Mouse (Mus musculus): ENCODE data around the gene Gck. TPM values are rescaled to one million over a fixed set of nuclear protein-coding genes. Genes with fewer than 3 reads are reported as not detected.

Gene Gck
- polyA plus RNA-seq, 1 experiment: 0.27 TPM

DNA sequence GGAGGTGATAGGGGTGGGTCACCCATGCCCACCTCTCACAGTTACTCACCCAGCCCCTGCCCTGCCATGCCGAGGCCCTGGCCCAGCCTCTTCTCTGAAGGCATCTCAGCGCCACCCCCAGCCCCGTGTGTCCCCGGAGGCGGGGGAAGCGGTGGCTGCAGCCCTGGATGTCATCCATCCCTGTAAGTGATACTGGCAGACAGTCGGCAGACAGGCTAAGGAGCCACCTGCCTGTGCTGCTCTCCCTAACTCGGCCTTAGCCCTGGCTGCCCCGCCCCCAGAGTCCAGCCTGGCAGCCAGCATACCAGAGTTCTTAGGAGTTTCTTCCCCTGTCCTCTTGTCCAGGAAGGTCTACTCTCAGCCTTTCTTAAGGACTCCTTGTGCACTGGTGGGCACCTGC is 26.2 kb upstream of the Gck start:
- TF ChIP-seq POLR2A (IDR thresholded peaks at IDR 0.05; ENCODE audit: low read depth, low read length): no peak
- TF ChIP-seq CTCF (IDR thresholded peaks at IDR 0.05; ENCODE audit: extremely low read depth, insufficient read depth, insufficient read length, insufficient replicate concordance): no peak
- no peaks in the 10 kb centered on the region for H3K27me3 ChIP-seq (ENCODE audit: control insufficient read depth, insufficient read depth, low read length)
- H3K4me3 ChIP-seq (ENCODE audit: extremely low read depth, insufficient read depth, insufficient read length): no peak overlapping the region
- WGBS: 87% methylated on average over 9 of the region's 9 CpGs
- DNase-seq (ENCODE audit: low read depth in 1 of 2, low spot score in 2 of 2): no peak
- H3K4me1 ChIP-seq (ENCODE audit: control insufficient read depth, insufficient read depth, insufficient read length): no peaks in the 10 kb centered on the region
- H3K36me3 ChIP-seq (ENCODE audit: control insufficient read depth, insufficient read depth, low read length): no peaks in the 10 kb centered on the region
- no peak overlapping the region for H3K27ac ChIP-seq (ENCODE audit: insufficient read depth, low read length)

DNA sequence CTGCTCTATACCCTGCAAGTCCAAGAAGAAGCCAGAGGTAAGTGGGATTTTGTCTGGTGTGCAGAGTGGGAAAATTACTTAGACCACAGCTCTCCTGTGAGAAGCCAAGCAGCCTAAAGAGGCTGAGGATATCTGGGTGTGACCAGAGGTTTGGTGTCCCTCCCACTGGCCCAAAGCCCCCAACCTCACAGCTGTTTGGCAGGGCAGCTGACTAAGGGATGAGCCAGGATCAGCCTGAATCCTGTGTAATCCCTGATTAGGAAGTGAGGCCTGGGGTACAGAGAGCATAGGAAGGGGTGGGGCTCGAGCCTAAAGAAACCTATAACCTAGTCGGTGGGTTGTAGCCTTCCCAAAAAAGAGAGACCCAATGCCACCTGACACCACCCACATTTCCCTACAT is 25.2 kb upstream of the Gck start:
- WGBS: 74% methylated on average over 2 of the region's 2 CpGs
- no peaks in the 10 kb centered on the region for H3K36me3 ChIP-seq (ENCODE audit: control insufficient read depth, insufficient read depth, low read length)
- H3K4me1 ChIP-seq (ENCODE audit: control insufficient read depth, insufficient read depth, insufficient read length): no peaks in the 10 kb centered on the region
- no peaks in the 10 kb centered on the region for H3K27me3 ChIP-seq (ENCODE audit: control insufficient read depth, insufficient read depth, low read length)
- no peak for DNase-seq (ENCODE audit: low read depth in 1 of 2, low spot score in 2 of 2)
- H3K4me3 ChIP-seq (ENCODE audit: extremely low read depth, insufficient read depth, insufficient read length): no peak overlapping the region
- TF ChIP-seq POLR2A (IDR thresholded peaks at IDR 0.05; ENCODE audit: low read depth, low read length): no peak
- no peak for TF ChIP-seq CTCF (IDR thresholded peaks at IDR 0.05; ENCODE audit: extremely low read depth, insufficient read depth, insufficient read length, insufficient replicate concordance)
- no peak overlapping the region for H3K27ac ChIP-seq (ENCODE audit: insufficient read depth, low read length)

DNA sequence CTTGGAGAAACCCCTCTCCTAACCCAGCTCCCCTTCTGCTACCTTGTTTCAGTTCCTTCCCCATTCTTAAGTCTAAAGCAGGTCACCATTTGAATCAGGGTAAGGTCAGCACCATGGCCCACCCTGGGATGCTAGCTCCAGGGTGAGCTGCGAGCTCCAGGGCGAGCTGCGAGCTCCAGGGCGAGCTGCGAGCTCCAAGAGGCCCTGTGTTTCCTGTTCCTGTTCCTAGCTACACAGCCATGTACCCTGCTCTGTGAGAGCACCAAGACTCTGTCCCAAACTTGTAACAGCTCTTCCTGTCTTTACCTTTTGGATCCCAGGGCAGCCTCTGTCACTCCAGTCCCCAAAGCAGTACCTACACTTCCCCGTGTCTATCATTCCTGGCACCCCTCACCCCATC is 24.2 kb upstream of the Gck start:
- no peaks in the 10 kb centered on the region for H3K4me1 ChIP-seq (ENCODE audit: control insufficient read depth, insufficient read depth, insufficient read length)
- H3K27ac ChIP-seq (ENCODE audit: insufficient read depth, low read length): no peak overlapping the region
- H3K27me3 ChIP-seq (ENCODE audit: control insufficient read depth, insufficient read depth, low read length): no peaks in the 10 kb centered on the region
- no peak overlapping the region for H3K4me3 ChIP-seq (ENCODE audit: extremely low read depth, insufficient read depth, insufficient read length)
- 33% methylated on average over 6 of the region's 6 CpGs for WGBS
- TF ChIP-seq POLR2A (IDR thresholded peaks at IDR 0.05; ENCODE audit: low read depth, low read length) (no peak), CTCF (IDR thresholded peaks at IDR 0.05; ENCODE audit: extremely low read depth, insufficient read depth, insufficient read length, insufficient replicate concordance) (no peak)
- no peaks in the 10 kb centered on the region; the same call in 1 of the 2 replicates for H3K36me3 ChIP-seq (ENCODE audit: control insufficient read depth, insufficient read depth, low read length)
- no peak for DNase-seq (ENCODE audit: low read depth in 1 of 2, low spot score in 2 of 2)

DNA sequence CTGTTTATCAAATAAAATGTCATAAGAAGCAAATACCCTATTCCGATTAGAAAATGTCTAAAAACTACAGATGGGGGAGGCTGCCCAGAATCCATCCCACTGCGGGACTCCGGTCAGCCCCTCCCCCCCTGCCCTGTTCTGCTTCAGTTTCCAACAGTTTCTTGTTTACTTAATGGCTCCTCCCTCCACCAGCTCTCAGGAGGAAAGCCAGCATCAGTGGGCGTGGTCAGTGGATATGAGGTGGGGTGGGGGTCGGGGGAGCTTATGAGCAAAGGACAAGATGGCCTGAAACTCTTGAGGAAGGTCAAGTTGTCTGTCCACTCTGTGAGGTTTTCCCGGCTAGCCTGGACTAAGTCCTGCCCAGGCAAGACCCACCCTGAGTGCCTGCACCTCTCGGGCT is 23.3 kb upstream of the Gck start:
- Histone ChIP-seq H3K4me3 (ENCODE audit: extremely low read depth, insufficient read depth, insufficient read length) (no peak overlapping the region), H3K27me3 (ENCODE audit: control insufficient read depth, insufficient read depth, low read length) (no peaks in the 10 kb centered on the region), H3K27ac (ENCODE audit: insufficient read depth, low read length) (no peak overlapping the region), H3K36me3 (ENCODE audit: control insufficient read depth, insufficient read depth, low read length) (peaks cover 3% of the 10 kb centered on the region; the same call in 1 of the 2 replicates), H3K4me1 (ENCODE audit: control insufficient read depth, insufficient read depth, insufficient read length) (no peaks in the 10 kb centered on the region)
- 80% methylated on average over 7 of the region's 7 CpGs for WGBS
- no peak for DNase-seq (ENCODE audit: low read depth in 1 of 2, low spot score in 2 of 2)
- TF ChIP-seq CTCF (IDR thresholded peaks at IDR 0.05; ENCODE audit: extremely low read depth, insufficient read depth, insufficient read length, insufficient replicate concordance) (no peak), POLR2A (IDR thresholded peaks at IDR 0.05; ENCODE audit: low read depth, low read length) (no peak)

DNA sequence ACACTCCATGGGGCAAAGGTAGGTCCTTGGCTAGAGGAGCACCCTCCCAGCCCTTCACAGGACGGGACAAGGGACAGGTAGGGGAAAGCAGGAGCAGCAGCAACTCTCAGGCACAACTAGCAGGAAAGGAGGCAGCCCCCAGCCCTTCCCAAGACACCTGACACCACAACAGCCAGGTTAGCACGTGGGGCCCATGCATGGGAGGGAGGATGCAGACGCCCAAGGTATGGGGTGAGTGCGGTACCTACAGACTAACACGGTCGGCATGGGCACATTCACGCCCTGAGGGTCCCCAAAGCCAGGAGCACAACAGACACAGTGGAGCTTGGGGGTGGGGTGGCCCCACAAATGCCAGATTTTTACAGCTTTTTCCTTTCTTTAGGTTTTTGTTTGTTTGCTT is 21.3 kb upstream of the Gck start:
- DNase-seq (ENCODE audit: low read depth in 1 of 2, low spot score in 2 of 2): no peak
- Histone ChIP-seq H3K27me3 (ENCODE audit: control insufficient read depth, insufficient read depth, low read length) (no peaks in the 10 kb centered on the region), H3K36me3 (ENCODE audit: control insufficient read depth, insufficient read depth, low read length) (peaks cover 10% of the 10 kb centered on the region), H3K4me1 (ENCODE audit: control insufficient read depth, insufficient read depth, insufficient read length) (no peaks in the 10 kb centered on the region), H3K27ac (ENCODE audit: insufficient read depth, low read length) (no peak overlapping the region), H3K4me3 (ENCODE audit: extremely low read depth, insufficient read depth, insufficient read length) (no peak overlapping the region)
- no peak for TF ChIP-seq CTCF (IDR thresholded peaks at IDR 0.05; ENCODE audit: extremely low read depth, insufficient read depth, insufficient read length, insufficient replicate concordance)
- TF ChIP-seq POLR2A (IDR thresholded peaks at IDR 0.05; ENCODE audit: low read depth, low read length): no peak
- WGBS: 93% methylated on average over 7 of the region's 7 CpGs

DNA sequence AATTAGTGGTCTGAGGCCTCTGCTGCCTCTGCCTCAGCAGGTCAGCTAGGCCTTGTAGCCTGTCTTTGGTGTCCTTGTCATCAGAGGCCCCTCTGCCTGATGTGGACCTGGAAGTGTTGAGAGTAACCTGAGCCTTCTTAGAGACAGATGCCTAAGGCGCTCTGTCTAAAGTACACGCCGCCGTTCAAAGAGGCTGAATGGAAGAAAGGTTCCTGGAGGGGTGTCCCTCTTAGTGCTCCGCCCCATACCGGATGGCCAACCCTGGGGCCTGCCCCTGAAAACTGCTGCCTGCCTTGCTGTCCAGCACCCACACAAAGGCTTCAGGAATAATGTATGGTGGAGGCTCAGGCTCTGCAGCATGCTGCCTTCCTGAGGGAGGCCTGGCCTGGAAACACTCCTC is 18.3 kb upstream of the Gck start:
- Histone ChIP-seq H3K4me3 (ENCODE audit: extremely low read depth, insufficient read depth, insufficient read length) (no peak overlapping the region), H3K27ac (ENCODE audit: insufficient read depth, low read length) (no peak overlapping the region), H3K4me1 (ENCODE audit: control insufficient read depth, insufficient read depth, insufficient read length) (no peaks in the 10 kb centered on the region), H3K36me3 (ENCODE audit: control insufficient read depth, insufficient read depth, low read length) (peaks cover 34% of the 10 kb centered on the region), H3K27me3 (ENCODE audit: control insufficient read depth, insufficient read depth, low read length) (no peaks in the 10 kb centered on the region)
- TF ChIP-seq CTCF (IDR thresholded peaks at IDR 0.05; ENCODE audit: extremely low read depth, insufficient read depth, insufficient read length, insufficient replicate concordance): no peak
- no peak for DNase-seq (ENCODE audit: low read depth in 1 of 2, low spot score in 2 of 2)
- WGBS: 92% methylated on average over 6 of the region's 6 CpGs

DNA sequence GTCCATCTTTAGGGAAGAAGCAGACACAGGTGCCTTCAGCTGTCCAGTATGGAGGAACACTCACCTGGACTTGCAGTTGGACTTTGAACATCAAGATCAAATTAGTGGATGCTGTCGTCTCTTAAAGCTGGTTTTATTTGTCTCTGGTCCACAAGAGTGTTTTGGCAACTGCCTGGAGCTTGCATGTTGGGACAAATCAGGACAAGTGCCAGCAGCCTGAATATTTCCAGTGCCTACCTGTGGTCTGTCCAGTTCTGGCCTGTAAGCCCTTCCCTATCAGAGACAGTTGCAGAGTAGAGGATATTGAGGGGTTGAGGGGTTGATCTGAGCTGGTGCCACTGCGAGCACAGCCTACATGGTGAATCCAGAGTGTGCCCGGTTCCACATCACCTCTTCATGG is 16.9 kb upstream of the Gck start:
- H3K36me3 ChIP-seq (ENCODE audit: control insufficient read depth, insufficient read depth, low read length): peaks cover 47% of the 10 kb centered on the region
- TF ChIP-seq POLR2A (IDR thresholded peaks at IDR 0.05; ENCODE audit: low read depth, low read length): no peak
- TF ChIP-seq CTCF (IDR thresholded peaks at IDR 0.05; ENCODE audit: extremely low read depth, insufficient read depth, insufficient read length, insufficient replicate concordance): no peak
- no peaks in the 10 kb centered on the region for H3K4me1 ChIP-seq (ENCODE audit: control insufficient read depth, insufficient read depth, insufficient read length)
- H3K27me3 ChIP-seq (ENCODE audit: control insufficient read depth, insufficient read depth, low read length): no peaks in the 10 kb centered on the region
- 88% methylated on average over 3 of the region's 3 CpGs for WGBS
- no peak overlapping the region for H3K4me3 ChIP-seq (ENCODE audit: extremely low read depth, insufficient read depth, insufficient read length)
- DNase-seq (ENCODE audit: low read depth in 1 of 2, low spot score in 2 of 2): no peak
- no peak overlapping the region for H3K27ac ChIP-seq (ENCODE audit: insufficient read depth, low read length)
